Mouse (Mus musculus) thymus, adult 18-20 months (tissue): Measurements from ENCODE around the gene Bcl2l1.
A peak's percentile ranks its signal among the peaks of the same experiment; 100 is the strongest.

ENCODE experiments used
- DNase-seq, 2 experiments: peaks; one replicate each; pipeline ENCODE4 v3.0.0; 2022; ENCODE audit warnings: mixed read lengths in 2 of 2

Gene Bcl2l1

GRCm38 (mm10) chr2:152734984-152735383 lies 96.5 kb downstream of the Bcl2l1 start:
- peak; percentile 71 to 82 for DNase-seq

GRCm38 (mm10) chr2:152734501-152734900 lies 97.0 kb downstream of the Bcl2l1 start:
- DNase-seq: no peak

- no peak for DNase-seq
Observed at GRCm38 (mm10) chr2:152733201-152733600, 98.3 kb downstream of the Bcl2l1 start.
